Mouse (Mus musculus): ENCODE results near the gene Slc39a11. TPM values are rescaled to one million over a fixed set of nuclear protein-coding genes. Genes with fewer than 3 reads are reported as not detected.

Gene Slc39a11
- polyA plus RNA-seq, 2 experiments, result 5.1 to 10.2 TPM

- Histone ChIP-seq H3K9ac (replicated peaks) (no peak overlapping the region), H3K4me2 (ENCODE audit: low read depth) (no peak overlapping the region), H3K27ac (no peak overlapping the region), H3K27me3 (ENCODE audit: control insufficient read depth, insufficient read depth, low read length) (no peaks in the 10 kb centered on the region), H3K36me3 (replicated peaks; ENCODE audit: control insufficient read depth, insufficient read depth, low read depth) (no peaks in the 10 kb centered on the region), H3K9me3 (ENCODE audit: control insufficient read depth, low read length) (no peaks in the 10 kb centered on the region), H3K4me3 (ENCODE audit: insufficient read depth in 1 of 2, low read depth in 2 of 2, low read length in 2 of 2) (no peak overlapping the region), H3K4me1 (replicated peaks; ENCODE audit: control insufficient read depth in 2 of 2, insufficient read depth in 2 of 2, low read length in 1 of 2) (peaks cover 0 to 4% of the 10 kb centered on the region in 2 experiments; a peak in 2 of 4 replicates)
- TF ChIP-seq EP300 (IDR thresholded peaks at IDR 0.05; ENCODE audit: low read depth) (no peak), CTCF (IDR thresholded peaks at IDR 0.05; ENCODE audit: low read depth) (no peak)
- DNase-seq (ENCODE audit: low read depth in 3 of 3, low spot score in 3 of 3) (no peak), ATAC-seq (ENCODE audit: insufficient read depth) (no peak)
- 63% methylated on average over 7 of the region's 7 CpGs for WGBS (ENCODE audit: insufficient replicate concordance)
Measured at GRCm38 (mm10) chr11:113554701-113555360, 95.0 kb downstream of the Slc39a11 start.

- Histone ChIP-seq H3K9me3 (ENCODE audit: control insufficient read depth, low read length) (no peaks in the 10 kb centered on the region), H3K4me1 (replicated peaks; ENCODE audit: control insufficient read depth in 2 of 2, insufficient read depth in 2 of 2, low read length in 1 of 2) (no peaks in the 10 kb centered on the region), H3K27ac (no peak overlapping the region), H3K9ac (replicated peaks) (no peak overlapping the region), H3K27me3 (ENCODE audit: control insufficient read depth, insufficient read depth, low read length) (no peaks in the 10 kb centered on the region), H3K36me3 (replicated peaks; ENCODE audit: control insufficient read depth, insufficient read depth, low read depth) (no peaks in the 10 kb centered on the region), H3K4me3 (ENCODE audit: insufficient read depth in 1 of 2, low read depth in 2 of 2, low read length in 2 of 2) (no peak overlapping the region), H3K4me2 (ENCODE audit: low read depth) (no peak overlapping the region)
- TF ChIP-seq CTCF (IDR thresholded peaks at IDR 0.05; ENCODE audit: low read depth), result no peak
- no peak for TF ChIP-seq EP300 (IDR thresholded peaks at IDR 0.05; ENCODE audit: low read depth)
- ATAC-seq (ENCODE audit: insufficient read depth), result no peak
- WGBS (ENCODE audit: insufficient replicate concordance), result 71% methylated on average over 7 of the region's 7 CpGs
- no peak for DNase-seq (ENCODE audit: low read depth in 3 of 3, low spot score in 3 of 3)
Measured at GRCm38 (mm10) chr11:113554194-113554593, 95.7 kb downstream of the Slc39a11 start.

DNA sequence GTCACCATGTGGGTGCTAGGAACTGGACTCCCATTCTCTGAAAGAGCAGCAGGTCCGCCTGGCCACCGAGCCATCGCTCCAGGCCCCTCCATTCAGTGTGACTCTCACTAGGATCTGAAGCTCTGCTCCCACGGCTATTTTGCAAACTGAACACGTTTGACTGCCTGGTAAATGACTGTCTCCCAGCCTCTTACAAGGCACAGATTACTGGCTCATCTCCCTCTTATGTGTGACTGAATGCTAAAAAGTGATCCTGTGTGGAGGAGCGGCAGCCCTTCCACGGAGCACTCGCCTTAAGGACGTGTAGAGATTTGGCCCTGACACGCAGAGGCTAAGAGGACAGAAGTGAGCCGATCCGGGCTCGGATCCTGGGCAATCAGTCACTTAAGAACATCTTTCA is 96.3 kb downstream of the Slc39a11 start:
- no peaks in the 10 kb centered on the region for H3K27me3 ChIP-seq (ENCODE audit: control insufficient read depth, insufficient read depth, low read length)
- TF ChIP-seq CTCF (IDR thresholded peaks at IDR 0.05; ENCODE audit: low read depth), result no peak
- TF ChIP-seq EP300 (IDR thresholded peaks at IDR 0.05; ENCODE audit: low read depth), result no peak
- no peaks in the 10 kb centered on the region for H3K9me3 ChIP-seq (ENCODE audit: control insufficient read depth, low read length)
- no peaks in the 10 kb centered on the region for H3K4me1 ChIP-seq (replicated peaks; ENCODE audit: control insufficient read depth in 2 of 2, insufficient read depth in 2 of 2, low read length in 1 of 2)
- H3K9ac ChIP-seq (replicated peaks), result no peak overlapping the region
- no peak for ATAC-seq (ENCODE audit: insufficient read depth)
- 79% methylated on average over 13 of the region's 13 CpGs for WGBS (ENCODE audit: insufficient replicate concordance)
- no peaks in the 10 kb centered on the region for H3K36me3 ChIP-seq (replicated peaks; ENCODE audit: control insufficient read depth, insufficient read depth, low read depth)
- no peak overlapping the region for H3K27ac ChIP-seq
- no peak overlapping the region for H3K4me2 ChIP-seq (ENCODE audit: low read depth)
- DNase-seq (ENCODE audit: low read depth in 3 of 3, low spot score in 3 of 3), result no peak
- H3K4me3 ChIP-seq (ENCODE audit: insufficient read depth in 1 of 2, low read depth in 2 of 2, low read length in 2 of 2), result no peak overlapping the region

DNA sequence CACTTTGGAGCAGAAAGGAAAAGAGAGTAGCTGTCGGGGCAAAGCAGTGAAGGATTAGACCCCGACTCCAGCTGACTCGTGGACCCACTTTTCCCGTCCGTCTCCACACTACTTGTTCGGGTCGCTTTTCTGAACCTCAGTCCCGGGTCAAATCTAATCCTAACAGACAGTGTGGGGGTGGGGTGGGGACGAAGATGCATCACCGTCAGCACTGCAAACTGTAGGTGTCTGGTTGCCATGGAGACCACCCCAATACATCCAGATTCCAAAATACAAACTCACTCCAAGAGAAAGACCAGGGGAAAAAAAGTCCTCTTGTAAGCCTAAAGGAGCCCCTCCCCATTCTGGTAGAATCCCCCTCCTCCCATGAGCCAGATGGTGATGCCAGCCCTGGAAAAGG is 97.3 kb downstream of the Slc39a11 start:
- no peak overlapping the region for H3K9ac ChIP-seq (replicated peaks)
- no peak overlapping the region for H3K4me2 ChIP-seq (ENCODE audit: low read depth)
- no peaks in the 10 kb centered on the region for H3K36me3 ChIP-seq (replicated peaks; ENCODE audit: control insufficient read depth, insufficient read depth, low read depth)
- H3K9me3 ChIP-seq (ENCODE audit: control insufficient read depth, low read length), result no peaks in the 10 kb centered on the region
- no peak for ATAC-seq (ENCODE audit: insufficient read depth)
- DNase-seq (ENCODE audit: low read depth in 3 of 3, low spot score in 3 of 3), result no peak
- no peak overlapping the region for H3K4me3 ChIP-seq (ENCODE audit: insufficient read depth in 1 of 2, low read depth in 2 of 2, low read length in 2 of 2)
- no peaks in the 10 kb centered on the region for H3K4me1 ChIP-seq (replicated peaks; ENCODE audit: control insufficient read depth in 2 of 2, insufficient read depth in 2 of 2, low read length in 1 of 2)
- WGBS (ENCODE audit: insufficient replicate concordance), result 79% methylated on average over 10 of the region's 10 CpGs
- TF ChIP-seq CTCF (IDR thresholded peaks at IDR 0.05; ENCODE audit: low read depth), result no peak
- no peak for TF ChIP-seq EP300 (IDR thresholded peaks at IDR 0.05; ENCODE audit: low read depth)
- H3K27me3 ChIP-seq (ENCODE audit: control insufficient read depth, insufficient read depth, low read length), result no peaks in the 10 kb centered on the region
- H3K27ac ChIP-seq, result no peak overlapping the region

DNA sequence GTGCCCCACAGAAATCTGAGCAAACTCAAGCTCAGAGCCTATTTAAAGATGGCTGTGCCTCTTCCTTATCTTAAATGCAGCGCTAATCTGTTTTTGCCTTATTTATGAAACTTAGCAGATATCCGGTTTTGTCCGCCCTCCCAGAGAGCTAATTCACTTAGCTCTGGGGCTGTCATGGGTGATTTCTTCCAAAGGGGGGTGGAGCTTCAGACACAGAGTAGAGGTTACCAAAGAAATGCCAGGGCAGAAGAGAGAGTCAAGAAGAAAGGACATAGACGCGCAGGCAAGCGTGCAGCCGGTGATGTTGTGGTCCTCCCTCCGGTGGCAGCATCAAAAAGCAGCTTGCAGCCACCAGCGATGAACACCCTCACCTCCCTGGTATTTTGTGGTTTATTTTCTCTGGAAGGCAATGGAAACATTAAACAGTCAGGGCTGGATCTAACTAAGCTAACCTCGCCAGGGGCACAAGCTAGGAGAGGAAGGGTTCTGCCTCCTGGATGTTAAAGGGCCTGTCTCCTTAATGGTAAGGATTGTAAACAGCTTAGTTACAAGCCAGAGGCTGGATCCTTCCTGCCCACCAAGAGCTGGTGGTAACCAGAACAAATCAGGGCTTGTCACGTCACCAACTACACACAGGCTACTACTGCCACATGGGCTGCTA is 103.5 kb downstream of the Slc39a11 start:
- H3K4me2 ChIP-seq (ENCODE audit: low read depth), result no peak overlapping the region
- H3K4me3 ChIP-seq (ENCODE audit: insufficient read depth in 1 of 2, low read depth in 2 of 2, low read length in 2 of 2), result no peak overlapping the region
- no peaks in the 10 kb centered on the region for H3K36me3 ChIP-seq (replicated peaks; ENCODE audit: control insufficient read depth, insufficient read depth, low read depth)
- DNase-seq (ENCODE audit: low read depth in 3 of 3, low spot score in 3 of 3), result no peak
- no peak for ATAC-seq (ENCODE audit: insufficient read depth)
- 60% methylated on average over 11 of the region's 11 CpGs for WGBS (ENCODE audit: insufficient replicate concordance)
- no peak overlapping the region for H3K9ac ChIP-seq (replicated peaks)
- H3K27ac ChIP-seq, result no peak overlapping the region
- no peaks in the 10 kb centered on the region for H3K27me3 ChIP-seq (ENCODE audit: control insufficient read depth, insufficient read depth, low read length)
- TF ChIP-seq CTCF (IDR thresholded peaks at IDR 0.05; ENCODE audit: low read depth), result no peak
- TF ChIP-seq EP300 (IDR thresholded peaks at IDR 0.05; ENCODE audit: low read depth), result no peak
- H3K9me3 ChIP-seq (ENCODE audit: control insufficient read depth, low read length), result no peaks in the 10 kb centered on the region
- peaks cover 0 to 9% of the 10 kb centered on the region in 2 experiments; a peak in 1 of 4 replicates for H3K4me1 ChIP-seq (replicated peaks; ENCODE audit: control insufficient read depth in 2 of 2, insufficient read depth in 2 of 2, low read length in 1 of 2)
